Mouse (Mus musculus) cerebellum, adult 8-10 months (tissue): Measurements from ENCODE around the gene Ltbp4.

ENCODE experiments used
- DNase-seq: peaks from one replicate; pipeline ENCODE4 v3.0.0; 2022

The Ltbp4 gene

DNA sequence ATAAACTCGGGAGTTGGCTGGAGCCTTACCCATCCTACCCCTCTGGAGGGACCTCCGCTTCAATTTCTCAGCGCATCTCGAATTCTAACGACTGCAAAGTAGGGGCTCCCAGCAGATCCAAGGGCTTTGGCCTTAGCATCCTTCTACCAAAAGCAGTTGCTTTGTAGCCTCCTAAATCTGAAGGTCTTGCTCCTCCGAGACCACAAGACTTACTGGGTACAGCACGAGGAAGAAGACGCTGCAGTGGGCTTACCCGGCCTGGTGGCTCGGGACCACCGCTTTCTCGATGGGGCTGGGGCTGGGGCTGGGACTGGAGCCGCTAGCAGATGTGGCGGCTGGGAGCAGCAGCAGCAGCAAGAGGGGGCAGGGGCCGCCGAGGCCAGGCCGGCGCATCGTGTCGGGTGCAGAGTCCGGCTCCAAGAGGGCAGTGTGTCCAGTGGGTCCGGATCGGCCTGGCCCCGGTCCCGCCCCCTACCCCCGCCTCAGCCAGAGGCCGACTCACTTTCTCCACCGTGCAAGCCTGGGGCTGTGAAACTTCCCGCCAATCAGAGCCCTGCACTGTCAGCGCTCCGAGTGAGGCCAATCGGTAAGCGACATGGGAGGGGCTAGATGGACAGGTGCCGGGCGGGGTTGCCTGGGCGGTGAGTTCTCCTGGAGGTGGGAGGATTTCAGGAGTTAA is at the start of gene Ltbp4:
Gene Ltbp4, minus strand, starts transcription at position 518 of the 679 bp plus-strand sequence.
- DNase-seq = no peak

DNA sequence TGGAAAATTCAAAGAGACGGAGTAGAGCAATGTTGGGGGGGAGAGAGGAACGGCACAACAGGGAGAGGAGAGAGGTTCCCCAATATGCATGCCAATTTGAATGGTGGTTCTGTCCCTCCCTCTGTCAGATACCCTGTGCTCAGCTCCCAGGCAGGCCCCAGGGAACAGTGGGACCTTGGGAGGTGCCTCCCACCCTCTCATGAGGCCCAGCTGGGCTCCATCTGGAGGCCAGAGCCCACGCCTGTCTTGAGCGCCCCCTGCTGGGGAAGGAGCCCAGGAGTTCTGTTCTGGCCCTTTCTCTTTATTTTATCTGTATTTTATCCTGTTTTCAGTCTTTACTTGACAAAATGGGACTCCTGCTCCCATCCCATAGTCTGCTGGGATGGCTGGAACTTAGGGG is 47.2 kb upstream of the Ltbp4 start:
- DNase-seq = no peak

DNA sequence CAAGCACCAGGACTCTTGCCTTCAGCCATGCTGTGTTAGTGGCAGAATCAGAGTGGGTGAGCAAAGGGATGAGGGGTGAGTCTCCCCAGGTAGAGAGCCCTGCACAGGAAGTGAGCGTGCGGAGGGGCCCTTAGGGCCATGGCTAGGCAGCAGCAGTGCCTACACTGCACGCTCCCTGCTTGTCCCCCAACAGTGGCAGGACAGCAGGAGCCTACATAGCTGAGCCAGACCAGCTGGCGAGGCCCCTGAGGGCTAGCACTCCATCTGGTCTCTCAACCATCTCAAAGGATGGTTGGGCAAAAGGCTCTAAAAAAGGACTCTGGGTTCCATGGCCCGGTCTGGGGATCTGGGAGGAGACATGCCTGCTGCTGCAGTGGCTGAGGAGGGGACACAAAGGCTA is 46.6 kb upstream of the Ltbp4 start:
- peak; percentile 69 for DNase-seq

DNA sequence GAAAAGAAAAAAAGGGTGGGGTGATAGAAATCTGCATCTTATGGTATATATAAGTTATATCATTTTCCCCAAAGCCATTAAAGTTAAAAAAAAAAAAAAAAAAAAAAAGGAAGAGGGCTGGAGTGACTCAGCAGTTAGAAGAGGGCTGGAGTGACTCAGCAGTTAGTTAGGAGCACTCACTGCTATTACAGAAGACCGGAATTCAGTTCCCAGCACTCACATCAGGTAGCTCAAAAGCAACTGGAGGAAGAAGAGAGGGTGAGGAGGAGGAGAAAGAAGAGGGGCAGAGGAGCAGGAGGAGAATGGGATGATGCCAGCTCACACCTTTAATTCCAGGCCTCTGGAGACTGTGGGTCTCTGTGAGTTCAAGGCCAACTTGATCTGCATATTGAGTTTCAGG is 45.7 kb upstream of the Ltbp4 start:
- no peak for DNase-seq

DNA sequence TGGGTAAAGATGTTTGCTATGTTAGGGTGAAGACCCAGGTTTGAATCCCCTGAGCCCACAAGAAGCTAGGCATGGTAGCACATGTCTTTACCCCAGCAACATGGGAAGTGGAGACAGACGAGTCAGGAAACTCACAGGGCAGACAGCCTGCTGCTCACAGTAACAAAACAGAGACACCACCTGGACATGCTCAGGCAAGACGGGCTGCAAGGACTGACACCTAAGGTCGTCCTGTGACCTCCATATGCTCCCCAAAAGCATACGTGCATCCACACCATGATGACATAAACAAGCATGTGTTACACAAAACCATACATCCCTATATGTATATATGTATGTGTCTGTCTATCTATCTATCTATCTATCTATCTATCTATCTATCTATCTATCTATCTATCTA is 44.1 kb upstream of the Ltbp4 start:
- no peak for DNase-seq

DNA sequence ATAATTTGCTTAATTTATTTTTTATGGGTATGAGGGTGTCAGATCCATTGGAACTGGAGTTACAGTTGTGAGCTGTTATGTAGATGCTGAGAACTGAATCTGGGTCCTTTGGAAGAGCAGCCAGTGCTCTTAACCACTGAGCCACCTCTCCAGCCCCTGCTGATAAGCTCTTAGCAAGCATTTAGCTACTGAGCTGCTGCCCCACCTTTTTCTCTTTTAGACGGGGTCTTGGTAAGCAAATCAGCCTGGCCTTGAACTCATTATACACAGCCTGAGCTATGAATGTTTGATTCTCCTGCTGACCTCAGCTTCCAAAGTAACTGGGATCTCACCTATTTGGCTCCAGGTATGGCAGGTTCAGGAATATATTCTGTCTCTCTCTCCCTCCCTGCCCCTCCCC is 43.5 kb upstream of the Ltbp4 start:
- DNase-seq = no peak

DNA sequence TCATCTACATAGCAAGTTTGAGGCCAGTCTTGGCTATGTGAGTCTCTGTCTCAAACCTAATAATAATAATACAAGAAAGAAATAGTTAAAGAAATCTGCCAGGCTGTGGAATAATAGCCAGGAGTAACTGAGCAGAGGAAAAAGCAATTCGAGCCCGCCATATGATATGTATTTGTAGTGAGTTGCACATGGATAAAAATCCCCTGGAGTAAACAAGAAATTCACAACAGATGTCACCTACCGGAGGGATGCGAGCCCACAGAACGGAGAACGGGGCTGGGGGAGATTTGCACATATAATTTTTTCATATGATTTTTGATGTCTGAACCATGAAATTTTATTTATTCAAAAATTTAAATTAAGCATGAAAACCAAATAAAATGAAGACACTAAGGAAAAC is 42.3 kb upstream of the Ltbp4 start:
- no peak for DNase-seq

DNA sequence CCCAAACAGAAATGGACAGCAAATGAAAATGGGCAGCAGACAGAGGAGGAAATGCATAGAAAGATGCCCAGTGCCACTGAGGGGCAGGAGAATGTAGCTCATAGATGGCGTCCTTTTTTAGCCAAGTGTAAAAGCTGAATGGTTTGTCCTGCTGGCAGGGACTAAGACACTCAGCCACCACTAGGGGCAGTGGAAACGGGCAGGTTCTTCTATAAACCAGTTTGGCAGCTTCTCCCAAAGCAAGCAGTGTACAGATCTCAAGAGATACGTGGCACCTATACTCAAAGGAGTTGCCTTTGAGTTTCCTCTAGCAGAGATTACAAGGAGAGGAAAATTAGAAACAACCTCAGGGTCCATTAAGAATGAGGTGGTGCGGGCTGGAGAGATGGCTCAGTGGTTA is 40.9 kb upstream of the Ltbp4 start:
- no peak for DNase-seq

DNA sequence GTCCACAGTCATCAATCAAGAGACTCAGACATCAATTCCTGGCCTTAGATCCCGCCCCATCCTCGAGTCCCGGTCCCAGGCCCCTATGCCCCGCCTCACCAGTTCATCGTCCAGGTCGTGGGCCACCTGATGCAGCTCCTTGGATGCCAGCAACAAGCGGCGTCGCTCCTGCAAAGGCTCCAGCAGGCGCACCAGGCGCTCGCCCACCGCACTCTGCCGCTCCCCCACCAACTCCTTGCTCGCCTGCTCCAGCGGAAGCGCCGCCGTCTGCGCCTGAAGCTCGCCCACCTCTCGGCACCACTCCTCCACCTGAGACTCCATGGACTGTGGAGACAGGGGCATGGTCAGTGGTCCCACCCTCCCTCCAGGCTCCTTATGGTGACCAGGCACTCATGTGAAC is 37.8 kb upstream of the Ltbp4 start:
- DNase-seq = no peak

DNA sequence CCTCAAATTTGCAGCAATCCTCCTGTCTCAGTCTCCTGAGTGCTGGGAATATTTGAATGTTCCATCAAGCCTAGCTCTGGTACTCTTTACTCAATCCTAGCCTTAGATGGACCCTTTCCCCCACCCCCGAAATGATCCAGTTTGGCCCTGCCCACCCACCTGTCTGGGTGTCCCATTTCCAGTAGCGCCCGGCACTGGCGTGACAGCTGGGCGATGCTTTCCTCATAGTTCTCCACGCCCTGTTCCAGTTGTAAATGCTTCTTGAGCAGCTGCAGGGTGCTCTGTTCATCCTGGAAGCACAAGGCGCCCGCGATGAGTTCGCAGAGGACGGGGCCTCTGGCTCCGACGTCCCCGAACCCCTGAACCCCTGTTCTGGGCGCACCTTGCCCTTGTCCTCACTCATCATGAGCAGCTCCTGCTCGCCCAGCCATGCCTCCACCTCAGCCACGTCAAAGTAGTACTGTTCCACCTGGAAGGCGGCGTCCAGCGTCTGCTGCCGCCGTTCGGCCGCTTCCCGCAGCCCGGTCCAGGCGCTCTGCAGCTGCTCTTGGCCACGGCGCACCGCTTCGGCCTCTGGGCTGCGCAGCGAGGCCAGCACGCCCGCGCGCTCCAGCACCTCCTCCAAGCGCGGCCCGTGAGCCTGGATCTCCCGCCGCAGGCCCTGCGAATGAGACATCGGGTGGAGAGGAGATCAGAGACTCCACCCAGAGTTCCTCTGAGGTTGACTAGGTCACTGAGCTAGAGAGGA is 34.4 kb upstream of the Ltbp4 start:
- no peak for DNase-seq

DNA sequence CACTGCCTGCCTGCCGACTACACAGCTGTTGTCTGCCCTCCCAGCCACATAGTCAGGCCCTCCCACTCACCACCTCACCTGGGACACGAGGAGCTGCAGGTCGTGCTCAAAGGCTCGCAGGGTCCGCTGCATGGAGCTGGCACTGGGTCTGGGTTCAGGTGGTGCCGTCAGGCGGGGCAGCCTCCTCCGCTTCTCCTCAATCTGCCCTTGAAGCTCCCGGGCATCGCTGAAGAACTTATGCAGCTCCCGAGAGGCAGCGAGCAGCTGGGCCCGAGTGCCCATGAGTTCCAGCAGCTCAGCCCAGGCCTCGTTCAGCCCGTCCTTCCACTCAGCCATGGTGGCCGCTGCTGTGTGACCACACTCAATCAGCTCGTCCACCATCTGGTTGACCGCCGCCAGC is 31.6 kb upstream of the Ltbp4 start:
- DNase-seq = no peak

DNA sequence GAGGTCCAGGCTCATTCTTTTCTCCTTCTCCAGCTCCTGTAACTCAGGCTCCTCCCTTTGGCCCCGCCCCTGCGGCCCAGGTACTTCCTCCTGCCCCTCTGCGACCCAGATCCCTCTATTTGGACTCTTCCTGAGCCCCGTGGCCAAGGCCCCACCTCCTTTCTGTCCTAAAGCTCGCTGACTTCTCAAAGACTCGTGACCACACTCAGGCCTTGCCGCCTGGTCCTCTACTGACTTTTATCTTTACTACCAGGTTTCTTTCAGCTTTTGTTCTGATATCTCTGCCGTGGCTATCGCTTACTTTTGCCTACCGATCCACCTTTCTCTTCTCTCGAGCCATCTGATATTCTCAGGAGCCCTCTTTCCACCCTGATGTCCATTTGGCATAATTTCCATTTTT is 30.5 kb upstream of the Ltbp4 start:
- DNase-seq = no peak

DNA sequence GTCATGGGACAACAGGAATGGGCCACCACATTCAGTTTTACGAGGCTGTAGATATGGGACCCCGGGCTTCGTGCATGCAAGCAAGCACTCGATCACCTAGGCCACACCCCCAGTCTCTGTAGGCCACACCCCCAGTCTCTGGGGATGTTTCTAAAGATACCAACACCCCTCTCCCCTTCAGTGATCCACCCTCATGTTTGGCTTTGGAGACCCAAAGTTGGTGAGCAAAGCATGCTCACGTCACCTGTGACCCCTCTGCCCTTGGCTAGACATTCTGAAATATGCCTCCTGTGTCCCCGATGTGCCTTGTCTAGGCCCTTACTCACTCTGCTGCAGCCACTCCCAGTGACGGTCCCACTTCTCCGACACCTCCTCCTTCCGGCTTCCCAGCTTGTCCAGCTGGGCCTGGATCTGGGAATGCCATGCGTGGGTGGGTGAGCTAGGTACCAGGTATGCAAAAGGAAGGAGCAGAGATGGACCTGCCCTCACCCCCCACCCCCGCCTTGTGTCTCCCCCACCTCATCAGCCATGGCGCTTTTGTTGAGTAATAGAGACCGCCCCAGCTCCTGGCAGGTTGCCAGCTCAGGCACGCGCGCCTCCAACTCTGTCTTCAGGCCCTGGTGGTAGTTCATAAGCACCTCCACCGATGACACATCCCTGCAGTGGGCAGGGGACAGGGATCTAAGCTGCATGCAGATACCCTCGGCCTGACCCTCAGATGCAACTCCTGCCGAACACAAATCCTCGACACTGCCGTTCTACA is 28.8 kb upstream of the Ltbp4 start:
- DNase-seq = no peak

DNA sequence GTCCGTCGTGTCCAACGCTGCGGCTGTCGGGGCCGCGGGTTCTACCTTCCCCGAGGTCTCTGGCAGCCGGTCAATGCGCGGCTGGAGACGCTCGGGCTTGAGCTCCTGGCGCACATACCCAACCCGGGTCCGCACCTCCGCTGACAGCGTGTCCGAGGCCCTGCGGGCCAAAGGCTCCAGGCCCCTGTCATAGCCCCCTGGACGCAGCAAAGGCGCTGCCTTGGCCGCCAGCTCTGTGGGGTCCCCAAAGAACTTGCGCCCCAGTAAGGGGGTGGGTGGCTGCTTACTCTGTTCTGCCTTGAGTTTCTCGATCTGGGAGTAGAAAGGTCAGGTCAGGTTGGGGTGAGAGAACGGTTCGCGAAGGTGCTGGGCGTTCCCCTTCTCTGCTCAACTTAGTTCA is 26.9 kb upstream of the Ltbp4 start:
- DNase-seq = no peak

DNA sequence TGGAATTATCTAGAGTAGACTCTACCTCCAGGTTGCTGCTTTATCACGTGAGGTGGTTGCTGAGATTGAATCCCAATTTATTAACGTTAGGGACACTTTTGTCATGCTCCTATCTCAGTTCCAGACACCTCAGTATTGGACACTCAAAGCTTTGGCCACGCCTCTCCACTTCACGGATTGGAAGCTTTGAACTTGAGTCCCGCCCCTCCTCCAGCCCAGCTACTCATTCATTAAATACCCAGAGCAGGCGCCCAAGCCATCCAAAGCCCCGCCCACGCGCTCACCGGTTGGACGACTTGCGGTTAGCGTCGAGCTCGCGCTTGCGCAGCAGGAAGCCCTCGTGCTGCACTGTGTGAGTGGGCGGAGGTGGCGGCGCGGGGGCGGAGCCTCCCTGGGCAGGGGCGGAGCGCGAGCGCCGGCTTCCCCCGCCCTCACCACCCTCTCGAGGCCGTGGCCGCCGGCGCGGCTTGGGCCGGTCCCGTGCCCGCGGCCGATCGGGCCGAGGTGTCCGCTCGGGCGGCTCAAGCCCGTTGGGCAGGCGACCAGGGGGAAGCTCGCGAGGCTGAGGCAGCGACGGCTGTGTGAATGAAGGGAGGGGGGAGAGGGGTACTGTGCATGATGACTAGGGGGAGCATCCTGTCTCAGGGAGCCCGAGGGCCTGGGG is 23.9 kb upstream of the Ltbp4 start:
- peak; percentile 96 for DNase-seq

DNA sequence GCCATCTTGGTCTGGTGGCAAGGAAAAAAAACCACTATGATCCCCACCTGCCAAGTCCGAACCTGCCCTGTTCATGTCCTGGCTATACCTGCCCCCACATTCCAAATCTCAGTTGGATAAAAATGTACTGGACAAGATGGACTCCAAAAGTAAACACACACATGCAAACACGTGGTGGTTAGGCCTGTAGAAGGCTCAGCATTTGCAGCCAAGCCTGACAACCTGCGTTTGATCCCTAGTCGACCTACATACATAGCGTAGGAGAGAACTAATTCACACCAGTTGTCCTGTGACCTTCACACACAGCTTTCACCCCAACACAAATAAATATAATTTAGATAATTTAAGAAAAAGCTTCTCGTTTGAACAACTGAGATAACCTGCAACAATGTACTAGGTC is 23.3 kb upstream of the Ltbp4 start:
- no peak for DNase-seq

DNA sequence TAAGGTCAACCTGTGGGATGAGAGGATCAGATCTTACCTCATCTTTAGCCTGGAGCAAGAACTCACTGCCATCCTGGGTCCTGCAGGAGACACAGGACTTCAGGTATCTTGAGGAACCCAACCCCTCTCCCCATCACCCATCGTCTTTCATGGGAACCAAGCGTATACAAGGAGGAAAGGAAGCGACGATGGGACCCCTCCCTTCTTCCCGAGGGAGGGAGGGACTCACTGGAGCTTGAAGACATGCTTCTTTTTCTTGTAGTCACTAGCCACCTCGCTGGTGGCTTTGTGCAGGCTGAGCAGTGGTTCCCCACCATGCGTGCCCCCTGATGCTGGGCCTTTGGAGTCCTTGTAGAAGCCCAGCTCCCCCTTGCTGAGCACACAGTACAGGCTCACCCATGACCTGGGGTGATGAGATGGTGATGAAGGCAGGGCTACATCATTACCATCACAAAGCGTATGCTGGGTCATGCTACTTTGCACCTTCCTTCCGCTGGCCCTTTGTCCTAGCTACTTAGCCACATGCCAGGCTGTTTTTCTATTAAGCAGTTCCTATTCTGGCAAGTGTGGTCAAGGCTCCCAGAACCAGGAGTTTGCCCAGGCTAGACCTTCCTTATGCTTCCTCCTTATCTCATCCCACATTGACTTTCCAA is 22.3 kb upstream of the Ltbp4 start:
- no peak for DNase-seq

DNA sequence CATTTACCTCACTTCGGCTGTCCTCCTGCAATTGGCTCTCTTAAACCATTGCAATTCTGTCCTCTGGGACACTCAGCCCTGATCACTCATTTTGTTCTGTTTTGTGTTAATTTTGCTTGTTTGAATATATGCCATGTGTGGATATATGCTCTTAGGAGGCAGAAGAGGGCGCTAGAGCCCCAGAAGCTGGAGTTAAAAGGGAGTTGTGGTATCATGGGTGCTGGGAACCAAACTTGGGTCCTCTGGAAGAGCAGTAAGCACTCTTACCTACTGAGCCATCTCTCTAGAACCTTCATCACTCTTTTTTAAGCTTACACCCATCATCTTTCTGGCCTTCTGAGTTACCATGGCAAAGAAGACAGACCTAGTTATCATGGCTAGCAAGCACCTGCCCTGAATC is 21.7 kb upstream of the Ltbp4 start:
- DNase-seq = no peak

DNA sequence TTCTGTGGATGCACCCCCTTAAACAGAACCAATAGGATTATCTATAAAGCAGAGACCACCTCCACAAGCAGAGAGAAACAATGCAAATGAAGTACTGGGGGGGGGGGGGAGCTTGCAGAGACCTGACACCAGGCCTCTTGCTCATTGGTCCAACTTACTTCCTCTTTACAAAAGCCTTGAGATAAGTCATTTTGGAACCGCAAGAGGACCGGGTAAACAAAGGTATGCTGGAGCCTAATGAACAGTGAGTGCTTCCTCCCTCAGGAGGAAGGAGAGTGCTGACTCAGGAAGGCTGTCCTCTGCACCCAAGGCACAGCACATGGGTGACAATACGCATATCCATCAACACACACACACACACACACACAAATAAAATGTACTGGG is 20.1 kb upstream of the Ltbp4 start:
- DNase-seq = no peak

DNA sequence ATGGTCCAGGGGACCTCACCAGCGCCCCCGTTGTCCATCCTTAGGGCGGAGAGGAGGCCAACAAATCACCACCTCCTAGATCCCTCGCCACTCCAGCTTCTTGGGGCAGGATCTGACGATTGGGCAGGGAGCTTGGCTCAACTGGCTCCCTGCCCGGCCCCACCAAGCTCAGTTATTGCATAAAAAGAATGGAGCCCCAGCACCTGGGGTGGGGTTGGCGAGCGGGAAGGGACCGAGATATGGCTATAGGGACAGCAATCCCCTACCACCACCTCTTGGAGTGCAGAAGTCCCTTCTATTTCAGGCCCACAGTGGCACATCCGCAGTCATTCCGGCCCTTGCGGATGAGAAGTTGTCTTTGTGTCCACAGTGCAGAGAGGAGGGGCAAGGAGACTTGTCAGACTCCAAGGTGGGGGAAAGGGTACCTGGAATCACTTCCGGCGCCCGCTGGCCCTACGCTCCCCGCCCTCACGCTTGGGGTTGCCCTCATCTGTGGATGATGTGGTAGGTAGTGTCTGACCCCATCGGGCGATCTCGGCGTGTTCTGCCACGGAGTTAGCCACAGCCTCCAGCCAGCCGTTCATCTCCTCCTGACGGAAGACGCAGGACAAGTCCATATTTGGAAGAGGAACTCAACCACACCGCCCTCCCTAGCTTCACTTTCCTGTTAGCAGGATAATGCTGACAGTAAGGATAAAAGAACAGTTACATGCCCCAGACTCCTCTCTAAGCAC is 19.5 kb upstream of the Ltbp4 start, which contains the start of gene Gm20479:
Gene Gm20479, minus strand, starts transcription at position 559 of the 734 bp plus-strand sequence.
- no peak for DNase-seq

DNA sequence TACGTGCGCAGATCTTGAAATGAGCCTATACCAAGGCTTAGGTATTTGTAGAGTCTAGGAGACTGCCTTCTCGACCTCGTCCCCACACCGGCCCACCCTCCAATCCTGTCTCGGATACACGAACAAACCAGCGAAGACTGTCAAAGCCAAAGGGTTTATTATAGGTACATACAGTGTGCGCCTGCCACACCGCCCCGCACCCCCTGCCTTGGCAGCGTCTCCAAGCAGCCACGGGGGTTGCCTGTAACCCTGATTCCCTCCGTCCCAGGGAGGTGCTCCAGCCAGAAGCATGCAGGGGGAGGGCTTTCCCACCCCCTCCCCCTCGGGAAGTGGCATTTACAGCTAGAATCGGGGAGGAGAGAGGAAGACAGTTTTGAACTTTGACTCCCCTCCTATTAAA is 18.8 kb upstream of the Ltbp4 start:
- no peak for DNase-seq

DNA sequence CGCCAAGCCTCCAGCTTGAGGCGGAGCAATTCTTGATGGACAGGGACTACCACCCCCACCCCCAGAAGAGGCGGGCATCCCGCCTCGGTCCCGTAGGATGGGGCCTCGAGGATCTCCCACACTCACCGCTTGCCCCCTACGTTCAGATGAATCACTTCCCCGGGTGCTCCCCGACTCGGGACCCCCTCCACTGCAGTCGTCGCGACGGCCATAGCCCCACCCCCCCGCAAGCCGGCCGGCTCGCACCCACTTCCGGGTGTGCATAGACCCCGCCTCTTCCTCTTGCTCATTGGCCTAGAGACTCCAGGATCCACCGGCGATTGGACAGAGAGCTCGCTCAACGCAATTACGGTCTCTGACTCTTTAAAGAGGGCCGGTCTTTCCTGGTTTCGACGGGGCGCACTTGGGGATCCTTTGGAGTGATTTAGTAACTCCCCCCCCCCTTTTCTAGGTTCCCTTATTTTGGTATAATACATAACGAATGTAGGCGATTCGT is 18.3 kb upstream of the Ltbp4 start, which contains the start of gene Shkbp1:
Gene Shkbp1, minus strand, starts transcription at position 275 of the 496 bp plus-strand sequence.
- peak; percentile 74 for DNase-seq
